Mouse (Mus musculus) T-helper 2 cell (primary cell): ENCODE results near the gene Lrrk2.

Experiments used
- in situ Hi-C: fragments of 300-600 bp; cut with MboI, MseI; formaldehyde crosslinking; loops from one replicate; pipeline ENCODE4 v1.15.1; 2025; ENCODE audit warnings: high pct_unique_total_duplicates

Lrrk2 gene

DNA sequence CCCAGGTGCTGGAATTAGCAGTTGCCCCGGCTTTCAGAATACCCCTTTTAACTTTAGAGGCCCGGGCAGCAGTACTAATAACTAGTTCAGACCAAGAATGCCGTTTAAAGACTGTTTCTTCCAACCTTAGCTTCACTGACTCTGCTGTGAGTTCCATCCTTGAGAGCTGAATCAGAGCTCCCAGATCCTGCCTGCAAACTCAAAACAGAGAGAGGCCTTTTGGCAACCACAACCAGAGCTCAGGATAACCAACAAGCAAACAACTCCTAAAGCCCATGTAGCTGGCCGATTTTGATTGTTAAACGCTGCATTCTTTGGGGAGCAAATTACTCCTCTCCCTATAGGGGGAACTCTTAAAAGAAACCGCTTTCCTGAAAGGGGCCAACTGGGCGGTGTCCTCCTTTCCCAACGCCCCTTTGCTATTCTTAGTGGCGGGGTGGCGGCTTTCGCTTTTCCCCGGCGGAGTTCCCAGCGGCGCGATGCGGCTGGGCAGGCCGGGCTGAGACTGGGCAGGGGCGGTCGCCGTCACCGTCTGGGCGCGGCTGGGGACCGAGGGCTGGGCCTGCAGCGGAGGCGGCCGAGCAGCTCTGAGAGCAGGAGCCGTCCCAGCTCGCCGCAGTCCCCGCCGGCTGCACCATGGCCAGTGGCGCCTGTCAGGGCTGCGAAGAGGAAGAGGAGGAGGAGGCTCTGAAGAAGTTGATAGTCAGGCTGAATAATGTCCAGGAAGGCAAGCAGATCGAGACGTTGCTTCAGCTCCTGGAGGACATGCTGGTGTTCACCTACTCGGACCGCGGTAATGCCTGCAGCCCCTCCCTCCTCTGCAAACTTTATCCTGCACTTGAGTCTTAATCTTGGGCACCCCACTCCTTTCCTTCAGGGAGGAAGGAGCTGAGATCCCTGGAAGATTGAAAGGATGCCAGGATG lies at the start of gene Lrrk2:
Gene Lrrk2, plus strand, starts transcription at position 531 of the 924 bp plus-strand sequence.
- in situ Hi-C loops, result no loop called here

DNA sequence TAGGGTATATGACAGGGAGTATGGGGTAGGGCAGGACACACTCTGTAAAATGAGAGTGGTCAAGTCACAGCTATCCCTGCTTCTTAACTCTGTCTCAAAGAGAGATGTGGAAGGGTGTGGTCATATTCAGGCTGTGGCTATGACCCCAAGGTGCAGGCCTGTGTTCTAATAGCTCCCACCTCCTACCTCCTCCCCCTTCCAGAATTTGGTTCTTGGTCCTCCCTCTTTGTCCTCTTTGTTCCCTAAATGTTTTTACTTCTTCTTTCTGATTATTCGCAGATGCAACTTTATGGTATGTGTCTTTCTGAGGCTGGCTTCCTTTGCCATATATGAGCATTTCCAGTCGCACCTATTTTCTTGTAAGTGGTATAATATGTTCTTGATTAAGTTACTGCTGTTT lies 48.5 kb upstream of the Lrrk2 start:
- in situ Hi-C loops, result no loop called here

- in situ Hi-C loops, result no loop called here
These were observed 43.8 kb upstream of the Lrrk2 start for GRCm38 (mm10) chr15:91629137-91629536.

DNA sequence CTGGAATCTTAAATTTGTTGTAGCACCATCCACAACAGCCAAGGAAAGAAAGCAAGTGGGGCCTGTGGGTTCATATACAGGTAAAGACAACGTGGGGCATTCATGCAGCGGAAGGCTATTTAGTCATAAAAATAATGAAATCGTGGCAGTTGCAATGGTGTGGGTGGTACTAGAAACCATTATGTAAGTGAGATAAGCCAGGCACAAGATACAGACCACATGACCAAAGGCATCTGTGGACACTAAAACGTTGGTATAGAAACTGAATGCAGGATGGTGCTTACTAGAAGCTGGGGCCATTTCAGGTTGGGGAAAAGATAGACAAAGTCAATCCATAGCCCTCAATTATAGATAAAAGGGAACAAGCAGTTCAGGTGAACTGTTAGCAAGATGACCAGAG lies 40.5 kb upstream of the Lrrk2 start:
- in situ Hi-C loops, result no loop called here

DNA sequence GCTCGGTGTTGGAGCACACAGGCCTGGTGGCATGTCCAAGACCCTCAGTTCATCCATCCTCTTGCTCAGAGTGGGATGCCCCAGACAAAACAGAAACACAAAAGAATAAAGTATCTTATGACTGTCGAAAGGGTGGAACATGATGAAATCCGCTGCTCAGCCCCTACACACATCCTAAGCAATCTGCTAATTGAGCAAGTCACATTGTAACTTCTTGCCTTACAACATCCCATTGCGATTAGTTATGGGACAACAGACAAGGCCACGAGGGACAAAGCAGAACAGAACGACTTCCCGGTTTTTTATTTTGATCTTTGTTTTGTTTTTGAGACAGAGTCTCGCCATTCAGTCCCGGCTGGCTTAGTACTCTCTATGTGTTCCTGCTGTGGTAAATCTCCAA lies 39.9 kb upstream of the Lrrk2 start:
- in situ Hi-C loops, result no loop called here

DNA sequence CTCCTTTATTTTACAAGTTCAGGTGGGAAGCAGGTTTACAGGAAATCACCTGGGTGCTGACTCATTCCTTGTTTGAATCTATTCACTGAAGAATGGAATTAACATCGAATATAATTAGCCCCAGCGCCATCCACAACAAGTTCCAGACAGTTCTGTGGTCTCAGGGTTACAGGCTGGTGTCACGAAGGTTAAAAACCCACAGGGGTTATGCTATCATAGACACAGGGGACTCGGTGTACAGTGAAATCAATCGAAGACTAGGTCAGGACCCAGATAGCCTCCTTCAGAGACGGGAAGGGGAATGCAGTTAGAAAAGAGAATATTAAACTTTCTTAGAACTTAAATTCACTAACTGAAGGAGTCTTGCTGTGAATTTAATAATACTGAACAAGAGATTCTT lies 39.2 kb upstream of the Lrrk2 start:
- in situ Hi-C loops, result no loop called here

DNA sequence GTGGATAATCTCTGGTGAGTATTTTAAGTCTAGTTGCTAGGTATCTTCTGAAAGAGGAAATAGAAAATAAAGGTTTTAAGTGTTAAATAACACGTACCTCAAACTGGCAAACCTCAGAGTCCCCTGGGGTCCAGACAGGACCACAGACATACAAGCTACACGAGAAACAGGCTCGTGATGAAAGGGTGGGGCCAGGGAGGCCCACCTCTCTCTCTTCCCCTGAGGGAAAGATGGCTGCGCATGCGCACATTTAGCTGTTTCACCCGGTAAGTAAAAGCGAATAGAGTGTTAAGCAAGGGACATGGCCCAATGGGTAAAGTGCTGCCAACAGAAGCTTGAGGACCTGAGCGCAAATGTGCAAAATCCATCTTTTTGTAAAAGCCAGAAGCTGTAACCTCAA lies 38.7 kb upstream of the Lrrk2 start:
- in situ Hi-C loops, result no loop called here

DNA sequence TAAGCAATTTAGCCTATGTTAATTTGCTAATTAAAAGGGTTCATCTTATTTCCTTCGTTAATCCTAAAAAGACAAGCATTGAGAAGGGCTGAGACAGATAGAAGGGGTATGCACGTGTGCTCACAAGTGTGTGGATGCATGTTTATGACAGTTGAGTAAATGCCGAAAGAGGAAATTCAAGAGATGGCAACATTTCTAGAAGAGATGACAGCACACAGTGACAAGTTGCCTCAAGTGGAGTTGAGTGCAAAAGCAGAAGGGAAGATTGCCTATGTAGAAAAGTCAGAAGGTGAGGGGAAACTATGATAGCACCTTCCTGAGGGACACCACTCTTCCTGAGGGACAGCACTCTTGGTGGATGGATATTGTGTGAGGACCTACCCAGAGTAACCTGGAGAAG lies 31.3 kb upstream of the Lrrk2 start:
- in situ Hi-C loops, result no loop called here

- in situ Hi-C loops, result no loop called here
These were observed 30.2 kb upstream of the Lrrk2 start for GRCm38 (mm10) chr15:91642682-91643306.

GRCm38 (mm10) chr15:91643632-91644348 lies 29.2 kb upstream of the Lrrk2 start:
- in situ Hi-C loops, result no loop called here

DNA sequence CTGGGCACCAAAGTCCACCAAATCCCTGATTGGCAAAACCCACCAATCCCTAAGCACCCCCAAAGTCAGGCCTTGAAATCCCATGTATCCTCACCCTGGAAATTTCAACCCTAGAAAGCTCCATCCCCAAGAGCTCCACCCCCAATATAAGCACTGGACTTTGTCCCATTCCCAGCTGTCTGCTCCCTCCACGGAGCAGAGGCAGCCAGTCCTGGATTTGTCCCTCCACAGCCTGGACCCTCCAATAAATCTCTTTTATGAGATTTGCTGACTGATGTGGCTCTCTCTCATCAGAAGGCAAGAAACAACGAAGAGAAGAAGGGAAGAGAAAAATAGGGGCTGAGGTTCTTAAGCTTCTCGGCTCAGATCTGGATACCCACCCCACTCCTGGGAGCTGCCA lies 22.7 kb upstream of the Lrrk2 start:
- in situ Hi-C loops, result no loop called here

GRCm38 (mm10) chr15:91651493-91651892 lies 21.5 kb upstream of the Lrrk2 start:
- in situ Hi-C loops, result no loop called here

DNA sequence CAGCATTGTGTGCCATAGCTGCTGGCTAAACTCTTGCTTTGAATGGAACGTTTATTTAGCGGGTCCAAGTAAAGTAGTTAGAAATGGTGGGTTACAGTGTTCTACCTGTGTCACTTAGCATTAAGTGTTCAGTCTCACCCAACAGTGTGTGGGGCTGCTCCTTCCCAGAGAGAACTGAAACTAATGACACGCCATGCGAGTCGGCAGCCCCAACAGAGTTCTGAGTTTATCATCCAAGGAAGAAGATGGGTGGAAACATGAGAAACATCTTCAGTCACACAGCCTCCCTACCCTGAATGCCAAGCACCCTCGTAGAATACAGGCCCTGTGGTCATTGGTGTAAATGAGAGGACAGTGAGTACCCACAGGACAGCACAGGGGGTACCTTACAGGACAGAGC lies 14.7 kb upstream of the Lrrk2 start:
- in situ Hi-C loops, result no loop called here

DNA sequence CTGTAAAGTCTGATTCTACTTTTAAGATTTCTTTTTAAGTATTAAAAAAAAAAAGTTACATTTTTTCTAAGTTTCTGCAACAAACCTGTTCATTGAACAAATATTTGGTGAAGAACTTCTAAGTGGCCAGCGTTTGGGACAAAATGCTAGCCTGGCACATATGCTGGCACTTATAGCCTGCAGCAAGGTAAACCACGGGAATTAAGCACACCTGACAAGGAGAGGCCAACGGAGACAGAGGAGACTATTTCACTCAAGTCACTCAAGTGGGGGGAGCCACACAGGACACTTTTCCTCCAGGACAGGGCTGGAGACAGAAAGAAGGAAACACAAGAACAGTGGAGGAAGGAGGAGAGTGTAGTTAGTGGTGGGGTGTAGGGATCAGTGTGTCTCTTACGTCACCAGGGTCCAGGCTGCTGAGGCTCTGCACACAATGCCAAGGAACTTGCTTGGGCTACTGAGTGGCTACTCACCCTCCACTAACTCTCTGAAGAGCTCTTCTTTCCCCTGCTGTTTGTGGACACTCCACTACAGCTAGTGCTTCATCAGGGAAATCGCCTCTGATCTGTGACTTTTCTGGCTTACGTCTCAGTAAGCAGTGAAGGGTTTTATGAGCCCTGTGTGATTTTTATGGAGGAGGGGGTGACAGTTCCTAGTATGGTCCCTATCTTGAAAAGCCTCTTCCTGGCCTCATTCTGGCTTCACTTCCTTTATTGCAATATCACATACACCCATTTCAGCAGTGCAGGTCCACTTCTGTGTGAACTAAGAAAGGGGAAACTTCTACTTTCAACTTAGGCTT lies 12.5 kb upstream of the Lrrk2 start:
- in situ Hi-C loops, result no loop called here

DNA sequence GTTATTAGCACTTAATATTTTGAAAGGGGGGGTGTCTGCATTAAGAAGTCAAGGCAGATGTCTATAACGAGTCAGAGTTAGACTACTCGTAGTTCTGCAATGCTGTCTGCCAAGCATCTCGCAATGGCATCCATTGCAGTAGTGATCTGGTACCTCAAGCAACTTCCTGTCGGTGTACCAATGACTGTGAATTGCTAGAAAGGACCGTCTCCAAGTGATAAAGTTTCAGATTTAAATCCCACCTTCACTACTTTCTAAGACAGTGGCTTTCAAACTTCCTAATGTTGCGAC lies 12.0 kb upstream of the Lrrk2 start:
- in situ Hi-C loops, result no loop called here

- in situ Hi-C loops, result no loop called here
These were observed 8.3 kb upstream of the Lrrk2 start for GRCm38 (mm10) chr15:91664586-91665132.

DNA sequence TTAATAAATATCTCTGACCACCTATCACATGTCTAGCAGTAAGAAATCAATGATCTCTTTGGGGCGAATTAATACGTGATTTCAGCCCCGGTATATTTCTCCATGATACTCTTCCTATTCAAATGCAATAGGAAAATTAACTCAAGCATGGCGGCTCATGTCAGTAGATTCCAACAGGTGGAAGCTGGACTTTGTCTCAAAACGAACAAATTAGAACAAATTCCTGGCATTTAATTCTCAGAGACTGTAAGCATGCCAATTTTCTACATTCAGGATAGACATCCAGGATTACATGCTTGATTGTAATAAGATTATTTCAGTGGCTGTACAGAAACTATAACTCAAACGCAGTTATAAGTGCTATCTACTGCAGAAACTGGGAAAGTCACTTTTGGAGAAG lies 7.4 kb upstream of the Lrrk2 start:
- in situ Hi-C loops, result no loop called here

DNA sequence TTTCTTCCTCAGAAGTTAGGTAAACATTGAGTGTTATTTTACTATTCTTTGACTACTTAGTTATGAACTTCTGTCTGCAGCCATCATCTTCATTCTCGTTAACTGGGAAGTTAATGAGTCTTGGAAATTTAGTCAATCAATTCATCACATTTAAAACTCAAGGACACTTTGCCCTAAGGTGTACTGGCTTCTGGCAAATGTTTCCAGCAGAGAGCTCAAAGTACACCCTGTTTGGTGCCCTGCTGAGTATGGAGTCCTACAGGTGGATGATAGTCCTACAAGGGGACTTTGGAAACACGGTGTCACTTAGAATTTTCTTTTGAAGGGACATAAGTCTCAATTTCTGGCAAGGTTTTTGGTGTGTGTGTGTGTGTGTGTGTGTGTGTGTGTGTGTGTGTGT lies 1.8 kb upstream of the Lrrk2 start:
- in situ Hi-C loops, result no loop called here

DNA sequence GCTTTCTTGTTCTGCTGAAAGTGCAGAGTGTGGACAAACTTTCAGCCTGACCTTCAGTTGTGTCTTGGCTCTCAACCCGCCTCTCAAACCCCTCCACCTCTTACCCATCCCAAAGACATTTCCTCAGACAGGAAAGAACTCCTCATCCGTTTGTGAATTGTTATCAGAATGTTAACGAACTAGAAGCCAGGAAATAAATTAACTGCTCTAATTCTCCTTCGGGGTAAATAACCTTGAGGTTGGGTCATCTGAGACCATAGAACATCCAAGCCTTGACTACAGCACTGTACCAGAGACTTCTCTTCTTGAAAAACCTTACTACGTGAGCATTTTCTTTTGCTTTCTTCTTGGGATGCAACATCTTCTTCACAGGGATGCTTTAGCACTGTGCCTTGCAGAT lies 988 bp upstream of the Lrrk2 start:
- in situ Hi-C loops, result no loop called here

DNA sequence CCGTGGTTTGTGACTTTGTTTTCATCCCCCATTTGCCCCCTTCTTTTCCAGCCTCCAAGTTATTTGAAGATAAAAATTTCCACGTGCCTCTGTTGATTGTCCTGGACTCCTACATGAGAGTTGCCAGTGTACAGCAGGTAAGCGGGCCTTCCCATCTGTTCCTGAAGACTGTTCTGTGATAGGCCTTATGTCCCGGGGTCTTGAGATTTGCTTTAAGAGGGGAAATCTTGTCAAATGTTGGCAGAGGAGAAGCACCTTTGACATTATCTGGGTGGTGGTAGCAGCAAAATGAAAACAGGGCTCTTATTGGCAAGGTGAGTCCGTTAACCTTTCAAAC lies 562 bp downstream of the Lrrk2 start:
- in situ Hi-C loops, result no loop called here

DNA sequence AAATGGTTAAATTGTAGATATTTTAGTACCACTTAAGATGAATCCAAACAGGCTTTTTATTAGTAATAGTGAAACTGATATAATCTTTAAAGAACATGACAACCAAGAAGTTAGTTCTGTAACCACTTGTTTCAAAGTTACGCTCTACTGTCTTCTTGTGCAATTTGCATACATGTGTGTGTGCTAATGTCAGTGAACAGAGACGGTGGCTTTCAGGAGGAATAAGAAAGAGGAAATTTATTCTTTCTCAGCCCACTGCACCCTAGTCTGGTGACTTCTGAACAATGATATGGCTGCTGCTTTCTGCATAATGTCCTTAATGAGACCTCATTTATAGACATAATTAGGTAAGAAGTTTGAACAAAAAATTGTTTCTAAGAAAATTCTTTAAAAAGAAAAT lies 7.1 kb downstream of the Lrrk2 start:
- in situ Hi-C loops, result no loop called here
